Mouse (Mus musculus) ovary, adult 18-20 months (tissue): ENCODE results near the gene Ppif.

Source experiments
- DNase-seq: peaks from one replicate; pipeline ENCODE4 v3.0.0; 2022; ENCODE audit warnings: low spot score, mixed read lengths

The Ppif gene

DNA sequence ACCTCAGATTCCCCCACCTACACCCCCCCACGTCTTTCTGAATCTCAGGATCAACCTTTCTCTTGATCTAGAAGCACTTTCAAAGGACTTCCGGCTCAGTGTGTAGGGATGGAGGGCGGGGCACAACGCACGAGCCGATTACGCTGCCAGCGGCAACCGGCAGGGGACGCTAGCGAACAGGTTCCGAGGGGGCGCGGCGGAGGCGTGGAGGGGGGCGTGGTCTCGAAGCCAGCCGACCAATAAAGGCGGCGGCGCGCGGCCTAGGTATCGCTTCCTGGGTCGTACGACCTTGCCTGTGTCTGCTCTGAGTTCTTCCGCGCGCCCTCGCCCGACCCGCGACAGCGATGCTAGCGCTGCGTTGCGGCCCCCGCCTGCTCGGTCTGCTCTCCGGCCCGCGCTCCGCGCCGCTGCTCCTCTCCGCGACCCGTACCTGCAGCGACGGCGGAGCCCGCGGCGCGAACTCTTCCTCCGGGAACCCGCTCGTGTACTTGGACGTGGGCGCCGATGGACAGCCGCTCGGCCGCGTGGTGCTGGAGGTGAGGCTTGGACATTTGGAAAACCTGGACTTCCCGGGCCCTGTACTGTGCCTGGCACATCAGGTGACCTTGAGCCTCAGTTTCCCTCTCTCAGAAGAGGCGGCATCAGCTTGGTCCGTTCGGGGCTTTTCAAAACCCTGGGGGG is at the start of gene Ppif:
TSS of gene Ppif (plus strand) at position 267 of the 681 bp plus-strand sequence.
- peak; percentile 89 for DNase-seq

DNA sequence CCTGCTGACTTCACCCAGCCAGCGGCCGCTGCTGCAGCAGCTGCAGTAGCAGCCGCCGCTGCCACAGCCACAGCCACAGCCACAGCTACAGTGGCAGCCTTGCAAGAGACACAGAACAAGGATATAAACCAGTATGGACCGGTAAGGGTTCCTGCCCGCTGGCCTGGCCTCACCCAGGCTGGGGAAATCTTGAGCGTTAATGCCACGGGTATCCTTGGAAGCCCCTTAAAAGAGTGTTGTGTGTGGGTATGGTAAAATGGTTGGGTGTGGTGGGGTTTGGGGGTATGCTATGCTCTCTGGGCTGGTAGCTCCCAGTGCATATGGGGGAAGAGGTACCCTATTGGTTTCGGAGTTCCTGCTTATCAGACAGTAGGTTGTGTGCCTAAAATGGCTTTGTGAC is 48.2 kb upstream of the Ppif start:
- DNase-seq, result no peak

DNA sequence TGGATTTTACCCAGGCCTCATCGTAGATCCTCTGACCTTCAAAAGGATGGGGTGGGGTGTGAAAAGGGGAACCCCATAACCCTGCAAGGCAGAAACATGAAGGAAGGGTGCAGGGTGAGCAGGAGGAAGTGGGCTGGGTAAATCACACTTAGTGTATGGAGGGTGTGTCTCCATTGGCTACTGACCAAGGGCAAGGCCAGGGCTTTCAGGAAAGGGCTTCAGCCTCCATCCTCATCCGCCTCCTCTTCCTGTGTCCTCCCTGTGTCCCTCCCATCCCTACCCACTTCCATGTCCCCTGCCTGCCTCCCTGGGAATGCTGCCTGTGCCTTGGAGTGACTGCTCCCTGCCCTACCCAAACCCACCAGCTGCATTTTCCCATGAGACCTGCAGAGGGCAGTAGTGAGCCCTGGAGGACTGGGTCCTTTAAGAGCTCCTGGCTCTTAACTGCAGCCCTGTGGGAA is 47.8 kb upstream of the Ppif start:
- peak; percentile 19 for DNase-seq

DNA sequence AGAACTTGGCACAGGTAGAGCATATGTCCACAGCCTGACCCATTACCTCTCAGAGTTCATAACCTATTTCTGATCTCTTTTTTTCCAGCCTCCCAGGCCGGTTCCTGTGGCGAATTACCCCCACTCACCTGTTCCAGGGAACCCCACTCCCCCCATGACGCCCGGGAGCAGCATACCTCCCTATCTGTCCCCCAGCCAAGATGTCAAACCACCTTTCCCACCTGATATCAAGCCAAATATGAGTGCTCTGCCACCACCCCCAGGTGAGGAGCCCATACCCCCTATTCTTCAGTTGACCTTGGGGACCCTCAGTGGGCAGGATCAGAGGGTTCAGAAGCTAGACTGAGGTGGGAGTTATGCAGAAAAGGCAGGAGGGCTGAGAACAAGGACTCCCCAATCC is 42.8 kb upstream of the Ppif start:
- no peak for DNase-seq

DNA sequence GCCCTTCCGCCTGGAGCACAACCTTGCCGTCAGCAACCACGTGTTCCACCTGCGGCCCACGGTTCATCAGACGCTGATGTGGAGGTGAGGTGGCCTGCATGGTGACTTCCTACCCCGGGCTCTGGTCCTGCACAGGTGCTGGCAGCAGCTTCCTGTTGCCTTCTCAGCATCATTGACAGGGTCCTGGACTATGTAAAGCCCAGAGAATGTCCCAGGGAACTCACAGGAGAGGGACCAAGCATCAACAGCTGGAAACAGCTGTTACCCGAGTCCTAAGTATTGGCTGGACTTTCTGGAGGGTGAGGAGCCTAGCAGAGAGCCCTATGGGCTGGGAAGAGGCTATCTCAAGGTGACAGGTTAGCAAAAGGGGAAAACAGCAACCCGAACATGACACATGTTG is 42.0 kb upstream of the Ppif start:
- no peak for DNase-seq

DNA sequence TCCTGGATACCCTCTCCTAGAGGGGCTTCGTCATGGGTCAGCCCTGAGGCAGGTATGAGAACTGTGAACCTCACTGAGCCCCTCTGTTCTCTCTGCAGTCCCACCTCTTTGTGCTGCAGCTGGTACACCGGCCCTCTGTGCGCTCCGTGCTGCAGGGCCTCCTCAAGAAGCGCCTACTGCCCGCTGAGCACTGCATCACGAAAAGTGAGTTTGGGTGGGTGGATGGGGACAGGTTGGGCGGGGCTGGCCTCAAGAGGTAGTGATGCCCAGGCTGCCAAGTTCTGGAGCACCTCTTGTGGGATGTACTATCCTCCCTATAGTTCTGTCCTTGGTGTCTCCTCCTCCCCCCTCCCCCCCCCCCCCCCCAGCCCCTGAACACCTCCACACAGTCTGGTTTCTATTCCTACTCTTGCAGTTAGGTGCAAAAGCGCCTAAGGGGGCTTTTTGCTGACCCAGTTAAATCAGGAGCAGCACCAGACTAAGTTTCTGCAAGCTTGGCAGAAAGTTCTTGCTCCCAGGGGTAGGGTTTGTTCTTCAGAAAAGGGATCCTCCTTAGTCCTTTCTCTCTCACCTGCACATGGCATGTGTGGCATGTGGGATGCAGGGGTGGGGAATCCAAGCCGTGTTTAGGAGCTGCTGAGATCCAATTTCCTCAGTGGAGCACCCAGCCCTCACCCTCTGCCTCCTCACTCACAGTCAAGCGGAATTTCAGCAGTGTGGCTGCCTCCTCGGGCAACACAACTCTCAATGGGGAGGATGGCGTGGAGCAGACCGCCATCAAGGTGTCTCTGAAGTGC is 39.4 kb upstream of the Ppif start:
- no peak for DNase-seq

DNA sequence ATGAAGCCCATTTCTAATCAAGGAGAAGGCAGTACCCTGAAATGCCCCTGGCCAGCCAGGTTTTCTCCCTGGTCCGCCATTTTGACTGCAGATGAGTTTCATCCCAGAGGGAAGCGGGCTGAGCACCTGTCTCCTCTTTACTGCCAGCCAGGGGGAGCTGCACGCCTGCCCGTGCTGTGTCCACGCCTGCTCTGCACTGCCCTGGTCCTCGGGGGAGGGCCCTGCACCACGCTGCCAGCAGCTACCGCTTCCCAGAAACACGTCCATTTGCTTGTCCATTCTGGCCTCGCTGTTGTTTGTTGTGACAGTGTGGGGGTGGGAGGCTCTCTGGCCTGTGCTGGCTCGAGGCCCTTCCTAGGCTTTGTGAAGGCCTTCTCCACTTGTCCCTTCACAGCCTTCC is 33.3 kb upstream of the Ppif start:
- DNase-seq, result peak; percentile 53

DNA sequence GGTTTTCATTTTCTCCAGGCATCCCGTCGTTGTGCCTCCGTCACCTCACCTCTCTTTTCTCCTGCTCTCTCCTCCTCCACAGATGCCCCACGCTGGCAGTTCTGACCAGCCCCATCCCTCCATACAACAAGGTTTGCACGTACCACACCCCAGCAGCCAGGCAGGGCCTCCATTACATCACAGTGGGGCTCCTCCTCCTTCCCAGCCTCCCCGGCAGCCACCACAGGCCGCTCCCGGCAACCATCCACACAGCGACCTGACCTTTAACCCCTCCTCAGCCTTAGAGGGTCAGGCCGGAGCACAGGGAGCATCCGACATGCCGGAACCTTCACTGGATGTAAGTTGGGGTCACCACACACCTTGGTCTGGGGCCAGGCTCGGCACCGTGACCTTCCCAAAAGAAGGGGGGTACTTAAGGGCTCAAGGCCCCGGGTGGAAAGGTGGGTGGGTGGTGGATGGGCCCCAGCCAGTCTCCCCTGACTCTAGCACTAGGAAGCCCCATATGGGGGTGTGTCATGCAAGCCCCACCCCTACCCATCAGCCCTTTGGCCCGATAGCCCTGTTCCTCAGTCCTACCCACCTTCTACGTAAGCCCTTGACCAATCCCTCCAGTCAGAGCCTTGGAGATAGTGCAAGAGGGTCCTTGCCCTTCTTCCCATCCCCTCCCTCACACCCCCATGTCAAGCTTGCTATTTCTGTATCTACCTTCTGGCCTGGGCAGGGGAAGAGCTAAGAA is 32.6 kb upstream of the Ppif start:
- DNase-seq, result no peak

DNA sequence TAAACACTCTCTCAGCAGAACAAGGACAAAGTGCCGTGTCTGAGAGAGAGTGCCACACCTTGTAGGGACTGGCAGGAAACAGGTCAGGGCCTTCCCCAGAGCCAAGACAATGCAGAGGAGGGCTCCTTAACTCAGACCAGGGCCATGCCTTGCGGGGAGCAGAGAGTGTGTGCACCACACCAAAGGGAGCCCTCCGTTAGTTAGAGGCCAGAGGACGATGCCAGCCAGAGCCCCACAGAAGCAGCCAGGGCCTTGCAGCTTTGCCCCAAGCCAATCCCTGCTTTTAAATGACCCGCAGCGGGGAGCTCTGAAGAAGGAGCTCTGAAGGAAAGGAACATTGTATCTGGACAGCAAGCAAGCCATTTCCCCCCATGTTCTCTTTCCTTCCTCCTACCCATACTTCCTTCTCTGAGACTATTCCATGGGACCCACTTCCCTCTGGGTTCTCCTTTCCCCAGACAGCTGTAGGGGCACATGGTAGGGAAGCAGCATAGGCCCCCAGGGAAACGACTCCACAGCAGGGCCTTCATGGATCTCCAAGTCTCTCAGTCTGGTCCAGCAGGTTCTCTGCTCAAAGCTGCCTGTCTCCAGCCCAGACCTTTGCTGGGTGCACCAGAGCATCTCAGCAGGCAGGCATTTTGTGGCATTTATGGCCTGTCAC is 30.2 kb upstream of the Ppif start:
- DNase-seq, result no peak

DNA sequence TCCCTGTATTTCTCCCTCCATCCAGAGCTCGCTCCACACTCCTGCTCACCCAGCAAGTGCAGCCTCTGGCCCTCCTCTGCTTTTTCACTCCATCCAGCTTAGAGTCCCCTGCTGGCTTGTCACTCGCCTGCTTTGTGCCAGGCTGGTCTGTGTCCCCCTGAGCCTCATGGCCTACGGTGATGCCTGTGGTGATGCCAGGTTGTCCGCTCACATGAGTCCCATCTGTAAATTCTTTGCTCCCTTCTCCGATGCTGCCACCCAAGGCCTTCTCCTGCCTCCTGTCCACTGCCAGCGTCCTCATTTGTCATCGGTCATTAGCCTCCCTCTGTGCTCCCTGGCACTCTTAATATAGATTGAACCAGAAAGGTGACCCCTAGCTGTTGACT is 29.7 kb upstream of the Ppif start:
- DNase-seq, result no peak

DNA sequence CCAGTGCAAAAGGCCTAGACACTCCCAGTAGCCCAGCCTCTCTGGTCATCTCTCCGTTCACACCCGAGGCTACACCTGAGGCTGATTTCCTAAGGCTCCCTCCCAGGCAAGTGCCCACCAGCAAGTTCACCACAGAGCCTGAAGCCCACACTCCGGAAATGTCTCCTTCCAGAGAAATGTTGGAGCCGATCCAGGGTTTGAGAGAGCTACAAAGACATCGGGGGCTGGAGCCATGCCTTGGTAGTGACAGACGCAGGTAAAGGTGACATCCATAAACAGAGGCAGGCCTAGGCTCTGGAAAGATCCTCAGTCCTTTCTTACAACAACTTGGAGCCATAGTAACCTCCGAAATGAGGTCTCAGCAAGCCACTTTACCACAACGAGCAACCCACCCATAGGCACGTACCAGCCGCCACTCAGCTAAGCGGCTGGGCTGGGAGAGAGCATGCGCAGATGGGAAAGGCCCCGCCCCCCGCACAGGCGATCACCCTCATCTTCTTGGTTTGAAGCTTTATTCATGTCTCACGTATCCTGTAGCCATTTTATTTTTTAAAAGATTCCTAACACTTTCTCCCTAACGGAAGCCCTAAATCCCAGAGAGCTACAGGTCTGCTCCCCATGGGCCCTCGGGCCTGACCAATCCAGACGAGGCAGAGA is 28.5 kb upstream of the Ppif start:
- no peak for DNase-seq

DNA sequence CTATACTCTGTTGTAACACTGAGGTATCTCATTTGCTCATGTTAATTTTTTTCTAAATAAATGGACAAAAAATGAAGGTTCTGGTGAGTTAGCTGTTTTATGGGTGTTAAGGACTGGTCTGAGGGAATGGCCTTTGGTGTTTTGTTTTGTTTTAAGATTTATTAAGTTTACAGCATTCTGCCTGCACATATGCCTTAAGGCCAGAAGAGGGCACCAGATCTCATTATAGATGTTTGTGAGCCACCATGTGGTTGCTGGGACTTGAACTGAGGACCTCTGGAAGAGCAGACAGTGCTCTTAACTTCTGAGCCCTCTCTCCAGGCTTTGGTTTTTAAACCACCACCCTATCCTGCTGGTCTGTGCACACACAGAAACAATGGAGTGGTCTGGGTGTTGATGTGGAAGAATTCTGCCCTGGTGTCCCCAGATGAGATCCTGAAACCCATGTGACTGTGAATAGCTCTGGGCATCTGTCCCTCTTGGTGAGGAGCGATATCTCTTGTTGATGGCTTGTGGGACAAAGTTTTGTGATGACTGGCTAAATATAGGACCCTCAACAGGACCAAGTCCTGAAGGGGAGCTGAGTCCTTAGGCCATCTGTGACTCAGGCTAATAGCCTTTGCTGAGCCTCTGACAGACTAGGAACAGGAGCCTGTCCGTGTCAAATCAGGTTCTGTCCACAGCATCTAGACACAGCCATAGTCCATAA is 27.1 kb upstream of the Ppif start:
- no peak for DNase-seq

DNA sequence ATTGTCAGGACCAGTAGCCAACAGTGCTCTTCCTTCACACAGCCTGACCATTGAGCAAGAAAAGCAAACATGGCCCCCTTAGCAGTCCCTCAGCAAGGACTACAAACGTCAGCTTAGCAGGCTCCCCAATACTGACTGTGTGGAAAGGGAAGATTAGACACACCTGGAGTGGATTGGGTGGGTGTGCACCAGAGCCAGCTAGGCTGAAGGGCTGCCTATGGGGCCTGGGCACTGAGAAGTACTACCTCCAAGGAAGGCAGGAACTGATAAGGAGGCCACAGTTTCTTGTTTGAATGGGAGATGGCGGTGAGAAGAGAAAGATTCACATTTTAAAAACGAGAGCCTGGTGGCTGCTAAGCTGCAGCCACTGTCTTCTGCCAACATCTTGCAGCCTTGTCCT is 26.4 kb upstream of the Ppif start:
- no peak for DNase-seq

DNA sequence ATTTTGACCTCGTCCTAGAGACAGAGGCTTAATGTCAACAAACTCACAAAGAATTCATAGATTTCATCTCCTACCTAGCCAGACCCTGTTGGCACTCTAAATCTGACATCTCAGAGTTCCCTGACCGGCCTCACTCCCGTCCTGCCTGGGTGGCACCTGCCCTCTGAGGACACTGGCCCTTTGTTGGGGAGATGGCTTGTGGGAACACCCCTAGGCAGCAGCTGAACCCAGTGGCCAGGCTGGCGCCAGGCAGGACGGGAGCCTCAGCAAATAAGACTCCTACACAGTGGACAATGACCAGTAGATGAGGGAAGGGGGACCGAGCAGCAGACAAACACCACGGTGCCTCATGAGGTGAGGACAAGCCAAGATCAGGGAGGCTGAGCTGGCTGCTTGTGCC is 14.3 kb upstream of the Ppif start:
- no peak for DNase-seq

DNA sequence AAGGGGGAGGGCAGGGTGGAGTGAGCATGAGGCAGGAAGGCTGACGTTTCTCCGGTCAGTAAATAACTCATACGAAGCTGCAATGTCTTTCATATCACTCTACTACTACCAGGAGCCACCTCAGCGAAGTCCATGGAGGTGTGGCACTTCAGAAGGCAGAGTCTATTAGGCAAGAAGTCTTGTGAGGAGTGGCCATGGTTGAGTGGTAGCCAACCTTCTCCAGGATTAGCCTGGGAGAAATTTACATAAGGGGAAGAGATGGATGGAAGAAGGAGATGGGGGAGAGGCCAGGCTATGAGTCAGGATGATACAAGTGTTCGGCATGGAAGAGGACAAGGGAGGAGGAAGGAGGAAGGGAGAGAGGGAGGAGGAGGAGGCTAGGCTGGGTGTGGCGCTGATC is 11.9 kb upstream of the Ppif start:
- DNase-seq, result no peak

DNA sequence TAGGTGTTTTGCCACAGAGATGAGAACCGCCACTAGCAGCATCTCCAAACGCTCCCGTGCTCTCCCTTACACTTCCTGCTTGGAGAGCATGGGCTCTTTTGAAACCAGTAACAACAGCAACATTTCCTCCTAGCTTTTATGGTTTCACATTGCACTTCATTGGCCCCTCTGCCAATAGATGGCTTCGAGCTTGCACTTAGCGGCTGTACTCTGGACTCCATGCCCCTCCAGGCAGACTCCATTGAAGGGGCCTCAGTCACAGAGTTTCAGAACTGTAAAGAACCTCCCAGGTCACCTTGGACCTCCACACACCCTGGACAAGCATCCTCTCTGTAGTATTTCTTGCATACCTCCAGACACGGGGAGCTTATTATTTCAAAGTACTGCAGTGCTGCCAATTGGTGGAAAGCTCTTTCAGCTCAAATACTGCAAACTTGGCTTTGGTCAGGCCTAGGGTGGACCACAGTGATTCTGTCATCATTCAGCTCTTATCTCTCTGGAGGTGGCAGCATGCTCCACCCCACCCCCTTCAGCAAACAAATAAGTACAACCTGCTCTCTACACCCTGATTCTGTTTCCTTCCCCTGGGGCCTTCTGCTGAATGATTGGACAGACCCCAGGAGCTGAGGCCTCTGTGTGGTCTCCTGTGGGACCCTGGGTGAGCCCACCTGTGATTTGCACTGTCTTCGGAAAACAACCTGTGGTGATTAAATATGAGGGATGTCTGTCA is 7.6 kb upstream of the Ppif start:
- DNase-seq, result no peak

DNA sequence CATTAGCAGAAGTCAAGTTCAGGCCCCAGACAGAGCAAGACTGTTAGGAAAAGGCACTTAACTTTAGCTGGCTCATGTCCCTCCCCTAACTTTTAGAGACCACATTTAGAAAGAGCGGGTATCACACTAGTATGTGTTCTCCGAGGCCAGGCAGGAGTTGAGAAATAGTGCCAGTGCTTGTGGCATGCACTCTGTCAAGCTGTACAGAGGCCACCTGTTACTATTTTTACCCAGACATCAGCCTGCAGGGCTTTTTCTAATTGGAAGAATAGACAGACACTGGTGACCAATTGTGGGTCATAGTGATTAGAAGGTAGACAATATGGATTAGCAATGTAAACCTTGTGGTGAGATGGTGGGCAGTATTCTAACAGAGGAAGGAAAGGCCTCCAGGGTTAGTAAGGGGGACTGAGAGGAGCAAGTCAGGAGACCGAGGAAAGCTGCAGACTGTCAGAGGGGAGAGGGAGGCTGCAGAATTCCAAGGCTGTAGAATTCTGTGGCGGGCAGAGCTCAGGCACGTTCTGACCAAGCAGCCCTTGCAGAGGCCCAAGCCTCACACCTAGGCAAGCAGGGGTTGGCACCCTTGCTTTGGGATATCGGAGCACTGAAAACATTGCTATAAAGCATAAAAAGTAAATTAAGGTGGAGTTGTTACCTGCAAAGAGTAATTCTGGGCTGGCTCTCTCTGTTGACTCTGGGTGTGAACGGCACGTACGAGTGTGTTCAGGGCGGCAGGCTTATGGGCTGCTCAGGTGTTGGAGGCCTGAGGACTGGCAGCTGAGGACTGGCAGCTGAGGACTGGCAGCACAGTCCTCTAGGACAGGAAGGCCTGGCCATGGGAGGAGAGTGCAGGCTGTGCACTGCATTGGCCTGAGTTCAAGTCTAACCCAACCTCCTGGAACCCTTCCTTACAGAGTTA is 6.7 kb upstream of the Ppif start:
- DNase-seq, result no peak

DNA sequence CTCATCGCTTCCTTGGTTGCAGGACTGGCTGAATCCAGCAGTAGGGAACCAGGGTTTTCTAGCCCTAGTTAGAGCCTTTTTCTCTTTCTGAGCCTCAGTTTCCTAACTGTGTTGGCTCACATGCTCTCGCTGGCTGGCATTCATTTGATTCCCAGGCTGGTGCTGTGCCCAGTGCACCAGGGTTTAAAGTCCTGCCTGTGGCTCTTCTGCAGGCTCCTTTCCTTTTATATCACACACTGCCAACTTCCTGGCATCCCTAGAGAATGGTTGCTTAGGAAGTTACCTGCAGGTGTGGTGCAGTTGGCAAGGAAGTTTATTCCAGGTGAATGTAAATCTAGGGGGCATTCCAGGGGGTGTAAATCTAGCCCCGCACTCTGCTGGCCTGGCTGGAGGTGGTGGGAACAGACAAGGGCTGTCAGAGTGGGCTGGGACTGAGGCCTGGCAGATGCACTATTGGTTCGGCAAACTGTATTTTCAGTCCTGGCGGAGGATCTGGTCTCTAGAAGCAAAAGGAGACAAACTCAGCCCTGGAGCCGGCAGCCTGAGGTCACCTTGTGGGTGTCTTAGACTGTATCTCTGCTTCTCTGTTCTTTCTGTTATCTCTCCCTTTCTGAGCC is 575 bp upstream of the Ppif start:
- DNase-seq, result no peak

DNA sequence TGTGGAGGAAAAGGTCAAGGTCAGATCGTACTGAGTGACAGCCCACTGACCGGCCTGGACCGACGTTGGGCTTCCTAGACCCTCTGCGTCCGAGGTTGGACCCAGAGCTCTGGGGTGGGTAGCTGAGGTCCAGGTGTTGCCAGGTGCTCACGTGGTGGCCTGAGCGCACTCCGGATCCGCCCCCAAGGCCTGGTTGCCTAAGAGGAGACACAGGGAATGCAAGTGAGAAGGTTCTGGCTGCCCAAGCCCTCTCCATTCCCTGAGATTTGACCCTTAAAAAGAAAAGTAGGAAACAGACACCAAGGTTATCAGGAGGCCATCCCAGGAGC is 579 bp downstream of the Ppif start:
- no peak for DNase-seq
